Mouse (Mus musculus) kidney, adult 10 weeks (tissue): ENCODE results near the gene Gm2974. TPM values are rescaled to one million over a fixed set of nuclear protein-coding genes. Genes with fewer than 3 reads are reported as not detected.

ENCODE experiments used
- polyA plus RNA-seq: library from polyadenylated mRNA; stranded (reverse); fragments of 350-450 nt; fragmentation: Illumina TruSeq; extraction: RNeasy Lipid Tissue Mini Kit (QIAGEN cat#74804); gene quantifications from one replicate; pipeline ENCODE4 v1.2.3, GENCODE M21; 2014; ENCODE audit warnings: low read depth, low replicate concordance

The Gm2974 gene
- polyA plus RNA-seq: 0.24 TPM

DNA sequence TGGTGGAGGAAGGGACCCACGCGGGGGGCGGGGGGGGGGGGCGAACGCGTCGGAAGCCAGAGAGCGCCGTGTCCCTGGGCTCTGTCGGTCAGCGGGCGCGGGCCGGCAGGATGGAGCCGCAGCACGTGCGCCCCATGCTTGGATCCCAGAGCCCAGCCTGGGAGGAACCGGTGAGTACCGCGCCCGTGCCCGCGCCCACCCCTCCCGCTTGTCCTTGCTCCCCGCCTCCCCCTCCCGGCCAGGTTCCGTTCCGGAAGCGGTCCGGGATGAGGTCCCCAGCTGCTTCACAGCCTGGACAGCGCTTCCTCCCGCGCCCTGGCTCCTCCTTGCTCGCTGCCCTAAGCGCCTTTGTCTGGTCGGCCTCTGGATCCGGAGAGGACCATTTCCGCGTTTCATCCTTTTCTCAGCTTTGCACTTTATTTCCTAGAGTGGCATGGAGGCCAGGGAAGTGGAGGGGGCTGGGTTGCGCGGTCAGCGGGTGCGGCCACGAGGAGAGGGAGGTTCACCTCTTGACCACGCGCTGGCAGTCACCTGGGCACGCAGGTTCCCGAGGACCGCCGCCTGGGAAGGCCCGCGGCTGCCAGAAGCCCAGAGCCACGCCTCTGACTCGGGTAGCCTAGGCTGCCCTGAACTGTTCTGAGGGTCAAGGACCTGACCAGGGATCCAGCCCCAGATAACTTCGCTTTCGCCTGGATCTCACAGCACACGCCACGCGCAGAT, at the start of gene Gm2974:
TSS of gene Gm2974 (plus strand) at position 86 of the 720 bp plus-strand sequence.

DNA sequence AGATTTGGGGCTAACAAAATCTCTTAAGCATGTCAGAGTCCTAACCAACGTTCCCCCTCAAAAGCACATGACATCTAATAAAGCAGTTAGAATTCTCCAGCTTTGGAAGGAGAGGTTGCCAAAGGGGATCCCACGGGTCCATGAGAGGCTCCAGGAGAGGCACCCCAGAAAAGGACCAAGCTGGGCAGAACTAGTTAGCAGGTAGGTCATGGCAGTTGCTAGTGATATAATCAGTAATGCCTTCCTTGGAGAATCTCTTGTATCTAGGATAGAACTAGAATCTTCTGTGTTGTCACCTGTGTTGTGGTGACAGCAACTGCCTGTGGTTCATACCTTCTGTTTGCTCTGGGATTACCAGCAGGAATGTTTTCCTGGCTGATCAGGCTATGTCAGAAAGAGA, 17.6 kb upstream of the Gm2974 start, which contains the start of gene Gm3127:
TSS of gene Gm3127 (plus strand) at position 301 of the 400 bp plus-strand sequence.

DNA sequence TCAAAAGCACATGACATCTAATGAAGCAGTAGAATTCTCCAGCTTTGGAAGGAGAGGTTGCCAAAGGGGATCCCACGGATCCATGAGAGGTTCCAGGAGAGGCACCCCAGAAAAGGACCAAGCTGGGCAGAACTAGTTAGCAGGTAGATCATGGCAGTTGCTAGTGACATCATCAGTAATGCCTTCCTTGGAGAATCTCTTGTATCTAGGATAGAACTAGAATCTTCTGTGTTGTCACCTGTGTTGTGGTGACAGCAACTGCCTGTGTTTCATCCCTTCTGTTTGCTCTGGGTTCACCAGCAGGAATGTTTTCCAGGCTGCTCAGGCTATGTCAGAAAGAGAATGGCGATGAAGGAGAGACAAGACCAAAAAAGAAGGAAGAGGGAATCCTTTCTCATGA, 67.0 kb downstream of the Gm2974 start, which contains the start of gene Gm3138:
TSS of gene Gm3138 (plus strand) at position 301 of the 400 bp plus-strand sequence.

Other genes starting within 250 kb of the Gm2974 start
- gene Gm3095, start 219.0 kb upstream of the Gm2974 start, polyA plus RNA-seq: not detected
- gene Gm3099, start 184.2 kb upstream of the Gm2974 start, polyA plus RNA-seq: not detected
- gene Gm5796, start 158.6 kb upstream of the Gm2974 start, polyA plus RNA-seq: not detected
- not detected for gene Gm3115, start 98.5 kb upstream of the Gm2974 start, polyA plus RNA-seq
- not detected for gene Gm8108, start 72.0 kb upstream of the Gm2974 start, polyA plus RNA-seq
- gene Gm3127, start 17.5 kb upstream of the Gm2974 start, polyA plus RNA-seq: not detected
- not detected for gene Gm3138, start 67.1 kb downstream of the Gm2974 start, polyA plus RNA-seq
- gene Gm3149, start 134.7 kb downstream of the Gm2974 start, polyA plus RNA-seq: not detected
- not detected for gene 2610042L04Rik, start 152.2 kb downstream of the Gm2974 start, polyA plus RNA-seq
- not detected for gene Gm3159, start 214.9 kb downstream of the Gm2974 start, polyA plus RNA-seq
- gene Gm3164, start 232.9 kb downstream of the Gm2974 start, polyA plus RNA-seq: not detected
- not detected for gene Gm3173, start 248.4 kb downstream of the Gm2974 start, polyA plus RNA-seq